In genomic region chr11:85234990-85235841, GRCm38 (mm10) we compare ENCODE assay signal across 8 mouse cellular contexts. TPM values are rescaled to one million over a fixed set of nuclear protein-coding genes. Genes with fewer than 3 reads are reported as not detected.
DNase-seq lines count a peak whose midpoint lies in the region; ATAC-seq and TF ChIP-seq lines count a peak whose summit lies in the region.

Gene Appbp2, minus strand, starts transcription at chr11:85235130.

- DNase-seq in 3134 (ENCODE audit: extremely low read depth, insufficient read length, low spot score), result peak; percentile 97
- peak; percentile 93 to 94 for DNase-seq in adrenal gland, postnatal 36 days
- DNase-seq in heart, adult 2 months, result peak; percentile 93 to 94
- DNase-seq in kidney, adult 8-10 months, result peak; percentile 88 to 90
- peak; percentile 82 to 89 for DNase-seq in spleen, postnatal 14 days (ENCODE audit: low spot score in 2 of 2)

- peak within 1 kb of the TSS; percentile 77 for H3K4me2 ChIP-seq in embryonic facial prominence, embryonic 13.5 days
- H3K4me2 ChIP-seq in limb, embryonic 13.5 days (replicated peaks), result peak within 1 kb of the TSS; percentile 75
- H3K4me2 ChIP-seq in midbrain, embryonic 16.5 days (ENCODE audit: low read length), result peak within 1 kb of the TSS; percentile 82

- H3K36me3 ChIP-seq in embryonic facial prominence, embryonic 13.5 days, result peaks cover 16% of the 10 kb centered on the region; the same call in 1 of the 2 replicates
- peaks cover 6% of the 10 kb centered on the region for H3K36me3 ChIP-seq in heart, adult 2 months (ENCODE audit: control insufficient read depth, insufficient read depth, low read length)
- H3K36me3 ChIP-seq in limb, embryonic 13.5 days, result peaks cover 19% of the 10 kb centered on the region
- no peaks in the 10 kb centered on the region for H3K36me3 ChIP-seq in midbrain, embryonic 16.5 days (ENCODE audit: control insufficient read depth, insufficient read depth, low read length)

- WGBS in embryonic facial prominence, embryonic 13.5 days, result 6% methylated on average over 48 of the region's 48 CpGs
- WGBS in heart, adult 2 months, result 4% methylated on average over 48 of the region's 48 CpGs
- 6% methylated on average over 48 of the region's 48 CpGs for WGBS in limb, embryonic 13.5 days
- WGBS in midbrain, embryonic 16.5 days, result 5% methylated on average over 48 of the region's 48 CpGs

- H3K9ac ChIP-seq in embryonic facial prominence, embryonic 13.5 days, result peak within 1 kb of the TSS; percentile 97
- peak within 1 kb of the TSS; percentile 81 for H3K9ac ChIP-seq in heart, adult 2 months (ENCODE audit: low read depth, low read length)
- peak within 1 kb of the TSS; percentile 98 for H3K9ac ChIP-seq in limb, embryonic 13.5 days
- H3K9ac ChIP-seq in midbrain, embryonic 16.5 days (ENCODE audit: low read depth, low read length), result peak within 1 kb of the TSS; percentile 98

- TF ChIP-seq EP300 in heart, adult 2 months (IDR thresholded peaks at IDR 0.05; ENCODE audit: insufficient read depth, low read depth, low read length), result peak; percentile 58; the same call in 1 of the 2 replicates

- intact Hi-C loops in heart, adult 2 months (cut with DNase I), result loop anchor here (2.0 kb wide), 2 partner anchors 76 to 96 kb away; partner anchors contain the start of gene Ppm1d

- no peak; the same call in none of the 2 replicates for TF ChIP-seq POLR2A in heart, adult 2 months (IDR thresholded peaks at IDR 0.05; ENCODE audit: insufficient read depth, low read depth, low read length)

- peaks cover 5% of the 10 kb centered on the region for H3K79me2 ChIP-seq in heart, adult 2 months (replicated peaks; ENCODE audit: control insufficient read depth, insufficient read depth, low read length)

- no peaks in the 10 kb centered on the region for H3K27me3 ChIP-seq in embryonic facial prominence, embryonic 13.5 days
- H3K27me3 ChIP-seq in heart, adult 2 months (ENCODE audit: control insufficient read depth, insufficient read depth, low read length), result no peaks in the 10 kb centered on the region
- no peaks in the 10 kb centered on the region for H3K27me3 ChIP-seq in limb, embryonic 13.5 days
- no peaks in the 10 kb centered on the region for H3K27me3 ChIP-seq in midbrain, embryonic 16.5 days (ENCODE audit: control insufficient read depth, insufficient read depth, low read depth, low read length)

- peak; percentile 95 for ATAC-seq in embryonic facial prominence, embryonic 13.5 days (ENCODE audit: insufficient number of reproducible peaks, insufficient read depth, low FRiP score, low TSS enrichment, low read depth)
- ATAC-seq in limb, embryonic 13.5 days (ENCODE audit: low FRiP score, low read depth), result peak; percentile 97
- peak; percentile 97 for ATAC-seq in midbrain, embryonic 16.5 days

- H3K4me1 ChIP-seq in embryonic facial prominence, embryonic 13.5 days, result peaks cover 14% of the 10 kb centered on the region; the same call in 1 of the 2 replicates
- H3K4me1 ChIP-seq in heart, adult 2 months (ENCODE audit: control insufficient read depth, insufficient read depth, low read length), result peaks cover 2% of the 10 kb centered on the region
- H3K4me1 ChIP-seq in limb, embryonic 13.5 days, result peaks cover 13% of the 10 kb centered on the region
- H3K4me1 ChIP-seq in midbrain, embryonic 16.5 days (ENCODE audit: control insufficient read depth, insufficient read depth, low read length), result peaks cover 15% of the 10 kb centered on the region

- H3K4me3 ChIP-seq in embryonic facial prominence, embryonic 13.5 days, result peak within 1 kb of the TSS; percentile 96
- H3K4me3 ChIP-seq in heart, adult 2 months, result peak within 1 kb of the TSS; percentile 70
- peak within 1 kb of the TSS; percentile 93 for H3K4me3 ChIP-seq in limb, embryonic 13.5 days
- H3K4me3 ChIP-seq in midbrain, embryonic 16.5 days (ENCODE audit: low read depth, low read length), result peak within 1 kb of the TSS; percentile 99

- H3K27ac ChIP-seq in embryonic facial prominence, embryonic 13.5 days, result peak within 1 kb of the TSS; percentile 99
- H3K27ac ChIP-seq in heart, adult 2 months, result peak within 1 kb of the TSS; percentile 85
- peak within 1 kb of the TSS; percentile 99 for H3K27ac ChIP-seq in limb, embryonic 13.5 days
- peak within 1 kb of the TSS; percentile 99 for H3K27ac ChIP-seq in midbrain, embryonic 16.5 days (ENCODE audit: low read length)

- TF ChIP-seq CTCF in heart, adult 2 months (IDR thresholded peaks at IDR 0.05), result no peak

- H3K9me3 ChIP-seq in embryonic facial prominence, embryonic 13.5 days, result no peaks in the 10 kb centered on the region
- no peaks in the 10 kb centered on the region for H3K9me3 ChIP-seq in limb, embryonic 13.5 days
- H3K9me3 ChIP-seq in midbrain, embryonic 16.5 days (replicated peaks; ENCODE audit: control insufficient read depth, low read length, poor library complexity, severe bottlenecking), result no peaks in the 10 kb centered on the region

RNA-seq across cellular contexts. Expression of gene Appbp2, which starts in this region (rescaled TPM):
- 10 to 100 TPM; 50.4 to 50.5 TPM for total RNA-seq in adrenal gland, postnatal 36 days (2021)
- 40.1 and 40.5 TPM in 2 replicates for polyA plus RNA-seq in embryonic facial prominence, embryonic 13.5 days (2015; fragmentation: Nextera tagmentation; extraction: Ambion mirVana)
- 10 to 100 TPM; 14.6 to 16.1 TPM for total RNA-seq in heart, adult 2 months (2021)
- polyA plus RNA-seq in heart, adult 2 months (2012; rRNA removed), result 6.8 and 12.0 TPM in 2 replicates
- polyA plus RNA-seq in limb, embryonic 13.5 days (2015; fragmentation: Nextera tagmentation; extraction: Ambion mirVana), result 43.5 and 44.9 TPM in 2 replicates
- 44.5 and 46.7 TPM in 2 replicates for polyA plus RNA-seq in midbrain, embryonic 16.5 days (2015; fragmentation: Nextera tagmentation; extraction: Ambion mirVana)

Comparison
In these comparisons a context has a peak if more than half of its experiments do, and no peak if none do; other contexts are left out.
1. Peak in every context shown above with its lines: DNase-seq, ATAC-seq, H3K4me3 ChIP-seq and H3K27ac ChIP-seq.